Mouse (Mus musculus) MEL (cell line): ENCODE data around the gene Slc8a2. TPM values are rescaled to one million over a fixed set of nuclear protein-coding genes. Genes with fewer than 3 reads are reported as not detected.

Experiments
- DNase-seq: peaks from one replicate; pipeline ENCODE4 v3.0.0; 2011; ENCODE audit warnings: low read depth, low spot score
- H3K27ac ChIP-seq: 2 replicates; pipeline ENCODE4 v1.5.1; 2012; ENCODE audit warnings: low read depth, mild to moderate bottlenecking, control low read depth, low read length, moderate library complexity; ENCODE audit not compliant: control insufficient read depth
- H3K27me3 ChIP-seq, 2 experiments: fragments of 150-350 bp in 1 of 2; sonication (generic) in 1 of 2; 2 replicates each; pipeline ENCODE4 v1.6.1; 2012; ENCODE audit warnings: low read length in 2 of 2, mild to moderate bottlenecking in 2 of 2, improper control_type of control experiment in 1 of 2, moderate library complexity in 1 of 2; ENCODE audit not compliant: insufficient read depth in 2 of 2, control insufficient read depth in 1 of 2
- H3K36me3 ChIP-seq, 2 experiments: 2 replicates each; pipeline ENCODE4 v1.6.1; 2012 to 2014; ENCODE audit warnings: low read length in 2 of 2, improper control_type of control experiment in 1 of 2, inconsistent platforms in 1 of 2, mild to moderate bottlenecking in 1 of 2; ENCODE audit not compliant: insufficient read depth in 2 of 2, control insufficient read depth in 1 of 2
- H3K4me1 ChIP-seq, 2 experiments: fragments of 150-350 bp in 1 of 2; sonication (generic) in 1 of 2; 2 replicates each; pipeline ENCODE4 v1.6.1; 2012; ENCODE audit warnings: low read length in 2 of 2, improper control_type of control experiment in 1 of 2, mild to moderate bottlenecking in 1 of 2; ENCODE audit not compliant: insufficient read depth in 2 of 2, control insufficient read depth in 1 of 2
- H3K4me3 ChIP-seq, 2 experiments: fragments of 150-350 bp in 1 of 2; sonication (generic) in 1 of 2; 2 replicates each; pipeline ENCODE4 v1.5.1; 2012; ENCODE audit warnings: low read depth in 2 of 2, low read length in 2 of 2, mild to moderate bottlenecking in 2 of 2, moderate library complexity in 2 of 2, control low read depth in 1 of 2, improper control_type of control experiment in 1 of 2; ENCODE audit not compliant: control insufficient read depth in 1 of 2, insufficient read depth in 1 of 2
- H3K79me2 ChIP-seq: 2 replicates; pipeline ENCODE4 v1.6.1; 2012; ENCODE audit warnings: mild to moderate bottlenecking, low read length, moderate library complexity; ENCODE audit not compliant: control insufficient read depth, poor library complexity, insufficient read depth
- H3K9ac ChIP-seq: 2 replicates; pipeline ENCODE4 v1.6.1; 2012; ENCODE audit warnings: low read depth, mild to moderate bottlenecking, control low read depth, low read length, moderate library complexity; ENCODE audit not compliant: control insufficient read depth, poor library complexity, severe bottlenecking
- H3K9me3 ChIP-seq: fragments of 150-350 bp; sonication (generic); replicated peaks from 2 replicates; pipeline ENCODE4 v1.6.1; 2012; ENCODE audit warnings: mild to moderate bottlenecking, low read length, improper control_type of control experiment, moderate library complexity; ENCODE audit not compliant: insufficient read depth
- BHLHE40 ChIP-seq: IDR thresholded peaks from 2 replicates; pipeline ENCODE4 v1.6.1; 2012; ENCODE audit warnings: low read depth, mild to moderate bottlenecking, inconsistent platforms, low read length, improper control_type of control experiment, borderline replicate concordance
- CHD2 ChIP-seq: IDR thresholded peaks from 2 replicates; pipeline ENCODE4 v1.6.1; 2011; ENCODE audit warnings: low read length, improper control_type of control experiment
- E2F4 ChIP-seq: IDR thresholded peaks from 2 replicates; pipeline ENCODE4 v1.6.1; 2011; ENCODE audit warnings: low read depth, low read length, improper control_type of control experiment, borderline replicate concordance
- ETS1 ChIP-seq: IDR thresholded peaks from 2 replicates; pipeline ENCODE4 v1.6.1; 2012; ENCODE audit warnings: low read depth, mild to moderate bottlenecking, inconsistent platforms, low read length, improper control_type of control experiment, moderate library complexity
- GABPA ChIP-seq: IDR thresholded peaks from 2 replicates; pipeline ENCODE4 v1.6.1; 2012; ENCODE audit warnings: low read depth, mild to moderate bottlenecking, inconsistent platforms, low read length, improper control_type of control experiment, moderate library complexity
- GATA1 ChIP-seq: IDR thresholded peaks from 2 replicates; pipeline ENCODE4 v1.6.1; 2011; ENCODE audit warnings: low read depth, low read length, improper control_type of control experiment
- HCFC1 ChIP-seq: IDR thresholded peaks from 2 replicates; pipeline ENCODE4 v1.6.1; 2012; ENCODE audit warnings: low read depth, mild to moderate bottlenecking, inconsistent platforms, low read length, improper control_type of control experiment, moderate library complexity
- KAT2A ChIP-seq: conservative IDR thresholded peaks from 2 replicates; pipeline ENCODE4 v1.6.1; 2012; ENCODE audit warnings: low read depth, low read length, improper control_type of control experiment, inconsistent platforms
- MAZ ChIP-seq: IDR thresholded peaks from 2 replicates; pipeline ENCODE4 v1.6.1; 2012; ENCODE audit warnings: low read depth, mild to moderate bottlenecking, inconsistent platforms, low read length, improper control_type of control experiment
- POLR2AphosphoS2 ChIP-seq: IDR thresholded peaks from 2 replicates; pipeline ENCODE4 v1.6.1; 2011; ENCODE audit warnings: low read length, improper control_type of control experiment
- POLR2AphosphoS5 ChIP-seq: IDR thresholded peaks from 2 replicates; pipeline ENCODE4 v1.6.1; 2012; ENCODE audit warnings: low read depth, borderline replicate concordance, mild to moderate bottlenecking, inconsistent platforms, low read length, moderate library complexity, mixed read lengths
- RCOR1 ChIP-seq: IDR thresholded peaks from 2 replicates; pipeline ENCODE4 v1.6.1; 2012; ENCODE audit warnings: low read depth, mild to moderate bottlenecking, inconsistent platforms, low read length, improper control_type of control experiment
- TAL1 ChIP-seq: IDR thresholded peaks from 2 replicates; pipeline ENCODE4 v1.6.1; 2012; ENCODE audit warnings: mild to moderate bottlenecking, inconsistent platforms, low read length, moderate library complexity, mixed read lengths
- TBP ChIP-seq: IDR thresholded peaks from 2 replicates; pipeline ENCODE4 v1.8.0; 2011; ENCODE audit warnings: low read depth, low read length, improper control_type of control experiment
- USF1 ChIP-seq: IDR thresholded peaks from 2 replicates; pipeline ENCODE4 v1.6.1; 2014; ENCODE audit warnings: low read depth, mild to moderate bottlenecking, inconsistent platforms, low read length, improper control_type of control experiment, moderate library complexity
- ZC3H11A ChIP-seq: IDR thresholded peaks from 2 replicates; pipeline ENCODE4 v1.6.1; 2012; ENCODE audit warnings: low read depth, mild to moderate bottlenecking, inconsistent platforms, low read length, improper control_type of control experiment
- ZKSCAN1 ChIP-seq: IDR thresholded peaks from 2 replicates; pipeline ENCODE4 v1.6.1; 2012; ENCODE audit warnings: low read depth, mild to moderate bottlenecking, inconsistent platforms, low read length, improper control_type of control experiment, moderate library complexity
- ZNF384 ChIP-seq: IDR thresholded peaks from 2 replicates; pipeline ENCODE4 v1.6.1; 2012; ENCODE audit warnings: low read depth, mild to moderate bottlenecking, inconsistent platforms, low read length, improper control_type of control experiment
- polyA plus RNA-seq, 2 experiments: library from polyadenylated mRNA; stranded (reverse) in 1 of 2; unstranded in 1 of 2; fragments of >175 nt in 1 of 2; fragments of >200 nt in 1 of 2; gene quantifications; 2 replicates each; pipeline versions ENCODE4 v1.2.1 to v1.2.4; 2012; ENCODE audit warnings: low replicate concordance in 2 of 2, low read depth in 1 of 2; ENCODE audit not compliant: insufficient read length in 2 of 2, insufficient read depth in 1 of 2, missing spikeins in 1 of 2
- total RNA-seq: library from RNA; depleted of rRNA; stranded (reverse); fragments of 300-350 nt; gene quantifications from 2 replicates; pipeline ENCODE4 v1.2.3, GENCODE M21; 2012

The Slc8a2 gene
- total and polyA plus RNA-seq, 3 experiments: 0.06 TPM; not detected in 2

DNA sequence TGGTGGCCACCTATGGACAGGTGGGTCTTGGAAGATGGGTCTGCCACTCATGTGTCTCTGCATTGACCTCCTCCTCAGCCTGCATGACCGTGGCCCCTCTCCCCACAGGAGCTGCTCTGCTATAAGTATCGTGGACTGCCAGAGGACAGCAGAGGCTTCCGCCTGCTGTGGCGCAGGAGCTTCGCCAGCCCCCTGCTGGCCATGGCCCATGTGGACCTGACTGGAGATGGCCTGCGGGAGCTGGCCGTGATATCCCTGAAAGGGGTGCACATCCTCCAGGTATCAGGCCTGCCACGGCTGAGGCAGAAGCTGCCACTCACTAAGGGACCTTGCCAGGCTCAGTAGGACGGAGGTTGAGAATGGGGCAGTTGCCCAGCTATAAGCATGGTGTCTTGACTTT lies 3.8 kb upstream of the Slc8a2 start:
- Histone ChIP-seq H3K4me3 (no peak overlapping the region), H3K9me3 (no peaks in the 10 kb centered on the region), H3K79me2 (no peaks in the 10 kb centered on the region), H3K36me3 (no peaks in the 10 kb centered on the region), H3K27ac (no peak overlapping the region), H3K27me3 (no peaks in the 10 kb centered on the region), H3K9ac (no peak overlapping the region), H3K4me1 (peaks cover 0 to 8% of the 10 kb centered on the region in 2 experiments; a peak in 2 of 4 replicates)
- DNase-seq: no peak
- TF ChIP-seq ZKSCAN1 (no peak), ETS1 (no peak), HCFC1 (no peak), CHD2 (no peak), BHLHE40 (no peak), KAT2A (no peak)

DNA sequence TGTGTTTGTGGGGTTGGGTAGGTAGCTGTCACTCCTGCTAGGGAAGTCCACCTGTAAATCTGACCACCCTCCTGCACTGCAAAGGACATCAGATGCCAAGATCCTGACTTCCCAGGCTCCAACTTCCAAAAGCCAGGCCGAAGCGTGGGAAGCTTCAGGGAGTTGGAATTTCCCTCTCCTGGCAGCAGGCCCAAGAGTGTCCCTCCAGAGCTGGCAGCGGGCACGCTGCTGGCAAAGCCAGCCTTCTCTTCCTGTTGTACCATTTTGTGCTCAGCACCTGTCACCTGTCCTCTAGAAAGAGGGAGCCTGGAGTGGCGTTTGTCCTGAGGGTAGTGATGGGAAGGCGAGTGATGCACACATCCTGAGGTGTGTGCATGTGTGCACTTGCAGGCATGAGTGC lies 1.3 kb upstream of the Slc8a2 start:
- no peak for DNase-seq
- Histone ChIP-seq H3K27ac (no peak overlapping the region), H3K9ac (no peak overlapping the region), H3K79me2 (no peaks in the 10 kb centered on the region), H3K27me3 (no peaks in the 10 kb centered on the region), H3K9me3 (no peaks in the 10 kb centered on the region), H3K4me1 (peaks cover 0 to 14% of the 10 kb centered on the region in 2 experiments; a peak in 2 of 4 replicates), H3K4me3 (no peak overlapping the region), H3K36me3 (no peaks in the 10 kb centered on the region)
- TF ChIP-seq MAZ (no peak), USF1 (no peak), ZKSCAN1 (no peak), RCOR1 (no peak), ETS1 (no peak), BHLHE40 (no peak), ZC3H11A (no peak), TBP (no peak), E2F4 (no peak), GABPA (no peak), TAL1 (no peak), POLR2AphosphoS5 (no peak), POLR2AphosphoS2 (no peak), GATA1 (no peak), ZNF384 (no peak)
